Mouse (Mus musculus) liver (tissue): ENCODE data around the gene Setdb2.

Experiments used
- DNase-seq: peaks from one replicate; pipeline ENCODE4 v3.0.0-alpha.2; 2020; ENCODE audit warnings: mixed read lengths

Gene Setdb2

DNA sequence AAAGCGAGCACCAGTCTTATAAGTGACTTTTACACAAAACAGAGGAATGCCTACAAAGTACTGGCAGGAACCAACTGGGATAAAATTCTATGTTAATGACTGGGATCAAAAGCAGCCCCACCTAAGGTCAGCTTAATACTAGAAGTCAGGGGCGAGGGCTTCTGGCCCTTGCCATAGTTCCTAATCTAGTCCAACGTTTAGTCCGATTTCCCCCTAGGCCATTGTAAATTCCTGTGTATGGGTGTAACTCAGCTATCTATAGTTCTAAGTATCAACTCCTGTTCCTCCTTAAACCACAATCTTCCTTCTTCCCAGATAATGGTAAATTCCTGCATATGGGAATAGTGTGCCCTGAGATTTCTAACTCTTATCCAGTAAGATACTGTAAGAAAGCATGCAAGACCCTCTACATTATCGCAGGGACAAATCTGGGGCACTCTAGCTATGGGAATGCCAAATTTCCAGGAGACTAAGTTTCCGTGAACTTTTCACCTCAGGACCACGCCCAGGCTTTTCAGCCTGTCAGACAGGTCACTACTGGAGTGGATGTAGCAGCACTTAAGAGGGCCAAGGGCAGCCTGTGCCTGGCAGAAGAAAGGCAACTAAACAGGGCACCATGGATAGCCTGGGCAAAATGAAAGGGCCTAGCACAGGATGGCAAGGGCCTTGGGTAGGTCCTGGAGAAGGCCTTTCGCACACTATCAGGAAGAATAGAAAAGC, 74.1 kb downstream of the Setdb2 start:
- DNase-seq: no peak

DNA sequence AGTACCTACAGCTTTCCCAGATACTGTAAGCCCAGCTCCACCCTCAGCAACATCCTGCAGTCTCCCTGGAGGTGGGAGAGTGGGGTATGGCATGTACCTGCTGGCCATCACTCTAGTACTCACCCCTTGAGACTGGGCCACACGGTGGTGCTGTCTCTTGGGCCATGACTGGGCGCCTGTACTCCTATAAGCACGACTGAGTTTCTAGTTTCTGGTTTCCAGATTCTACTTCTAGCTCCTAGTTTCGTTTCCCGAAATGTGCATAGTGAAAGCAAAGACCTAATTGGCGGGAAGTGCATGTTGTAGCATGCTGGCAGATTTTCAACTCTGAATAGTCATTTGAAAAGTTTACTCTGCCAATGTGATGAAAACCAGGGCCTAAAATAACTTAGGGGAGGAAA, 75.4 kb downstream of the Setdb2 start, which contains the start of gene Phf11d:
TSS of gene Phf11d (minus strand) at position 227 of the 401 bp plus-strand sequence.
- DNase-seq: no peak
